Mouse (Mus musculus): Measurements from ENCODE around the gene Car9. TPM values are rescaled to one million over a fixed set of nuclear protein-coding genes. Genes with fewer than 3 reads are reported as not detected.
A peak's percentile ranks its signal among the peaks of the same experiment; 100 is the strongest.

Gene Car9
- total RNA-seq, 4 experiments from 2014 or later, result 0.25 to 1.0 (median 0.52) TPM

DNA sequence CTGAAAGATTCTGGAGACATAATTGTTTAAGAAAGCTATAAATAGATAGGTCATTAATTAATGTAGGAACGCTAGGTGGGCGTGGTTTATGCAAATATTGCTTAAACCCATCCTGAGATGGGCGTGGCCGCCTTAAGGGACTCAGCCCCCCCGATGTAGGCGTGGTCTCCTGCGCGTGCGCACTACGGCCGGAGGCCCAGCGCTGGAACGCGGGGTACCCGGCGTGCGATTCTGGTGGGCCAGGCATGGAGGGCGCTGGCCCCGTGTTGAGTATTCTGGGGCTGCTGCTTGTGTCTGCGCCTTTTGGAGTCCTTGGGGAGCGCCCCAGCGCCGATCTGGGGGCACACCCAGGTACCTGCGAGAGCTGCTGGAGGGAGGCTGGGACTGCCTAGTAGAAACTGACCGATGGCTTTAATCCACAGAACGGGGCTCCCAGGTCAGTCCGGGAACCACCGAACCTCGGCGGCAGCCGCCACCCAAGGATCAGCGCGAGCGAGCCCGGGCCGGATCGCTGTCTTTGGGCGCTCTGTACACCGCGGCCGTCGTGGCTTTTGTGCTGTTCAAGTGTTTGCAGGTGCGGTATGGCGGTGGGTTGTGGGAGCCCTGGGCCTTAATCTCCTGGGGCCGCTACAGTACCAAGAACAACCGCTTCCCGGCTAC, 13.4 kb upstream of the Car9 start:
- peak; percentile 97 for DNase-seq (ENCODE audit: low spot score)

- no peak for DNase-seq (ENCODE audit: low spot score)
Measured at GRCm38 (mm10) chr4:43493846-43494240, 12.9 kb upstream of the Car9 start.

DNA sequence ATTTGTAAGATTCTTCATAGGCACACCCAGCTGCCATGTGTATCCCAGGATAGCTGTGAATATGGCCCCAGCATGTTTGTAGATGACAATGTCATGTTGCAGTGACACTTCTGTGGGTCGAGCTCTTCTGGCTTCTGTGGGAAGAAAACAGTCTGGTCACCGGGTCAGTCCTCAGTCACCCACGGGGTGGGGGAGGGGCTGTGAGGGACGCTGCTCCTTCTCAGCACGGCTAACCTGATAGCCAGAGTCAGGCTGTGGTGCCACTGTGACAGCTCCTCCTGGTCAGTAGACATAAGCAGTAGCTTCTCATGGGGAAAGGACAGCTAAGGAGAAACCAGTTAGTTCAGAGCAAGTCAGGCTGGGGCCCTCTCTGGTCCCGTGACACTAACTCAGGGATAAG, 10.2 kb upstream of the Car9 start:
- no peak for DNase-seq (ENCODE audit: low spot score)

DNA sequence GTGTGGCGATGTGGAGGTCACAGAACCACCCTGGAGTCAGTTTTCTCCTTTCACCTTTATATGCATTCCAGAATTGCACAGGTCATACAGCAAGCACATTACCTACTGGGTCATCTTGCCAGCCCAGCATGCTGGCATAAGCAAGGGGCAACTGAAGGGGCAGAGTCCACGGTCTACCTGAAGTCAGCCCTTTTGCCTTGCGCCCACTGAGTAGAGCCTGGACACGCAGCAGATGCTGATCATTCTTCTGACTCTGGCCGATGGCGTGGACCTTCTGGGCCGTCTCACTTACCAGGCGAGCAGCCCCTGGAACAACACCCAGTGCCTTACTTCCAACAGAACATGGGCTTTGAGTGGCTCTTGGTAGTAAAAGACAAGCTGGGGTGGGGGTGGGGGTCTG, 9.4 kb upstream of the Car9 start:
- no peak for DNase-seq (ENCODE audit: low spot score)

- no peak for DNase-seq (ENCODE audit: low spot score)
Measured at GRCm38 (mm10) chr4:43497946-43498345, 8.8 kb upstream of the Car9 start.

- DNase-seq (ENCODE audit: low spot score), result no peak
Measured at GRCm38 (mm10) chr4:43498983-43499382, 7.8 kb upstream of the Car9 start.

GRCm38 (mm10) chr4:43499407-43500333, 7.1 kb upstream of the Car9 start, which contains the start of gene Arhgef39:
Arhgef39 (minus strand) TSS chr4:43499695.
- DNase-seq (ENCODE audit: low spot score), result peak; percentile 62

DNA sequence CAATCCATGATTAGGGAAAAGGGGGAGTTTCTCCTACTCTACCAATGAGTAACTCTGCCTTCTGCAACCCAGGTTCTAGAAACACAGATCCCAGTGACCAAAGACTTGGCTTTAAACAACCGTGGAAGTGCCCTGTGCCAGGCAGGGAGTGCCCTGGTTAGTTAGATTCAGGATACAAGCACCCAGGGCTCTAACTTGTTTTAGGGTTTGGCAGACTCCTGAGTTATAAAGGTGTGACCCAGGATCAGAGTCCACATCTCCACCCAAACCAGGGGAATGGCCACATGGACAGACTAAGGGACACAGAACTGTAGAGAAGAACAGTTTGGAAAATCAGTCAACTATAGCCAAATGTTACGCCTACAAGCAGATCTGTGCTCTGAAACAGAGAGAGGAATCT, 3.7 kb upstream of the Car9 start:
- DNase-seq (ENCODE audit: low spot score), result no peak

DNA sequence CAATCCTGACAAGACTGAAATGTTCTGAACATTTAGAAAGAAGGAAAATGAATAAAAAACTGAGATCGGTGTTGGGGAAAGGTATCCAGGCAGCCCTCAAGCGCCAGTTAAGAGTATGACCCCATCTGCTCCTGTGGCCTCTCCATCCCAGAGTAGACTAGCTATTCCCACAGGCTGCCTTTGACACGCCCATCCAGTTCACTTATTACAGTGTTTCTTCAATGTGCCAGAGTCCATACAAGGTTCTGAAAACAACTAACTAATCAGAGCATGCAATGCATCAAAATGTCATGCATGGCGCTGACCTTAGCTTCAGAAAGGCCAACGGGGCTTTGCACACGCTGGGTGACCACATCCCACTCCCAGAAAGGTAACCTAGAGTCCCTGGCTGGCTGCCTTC, 3.3 kb upstream of the Car9 start:
- no peak for DNase-seq (ENCODE audit: low spot score)

DNA sequence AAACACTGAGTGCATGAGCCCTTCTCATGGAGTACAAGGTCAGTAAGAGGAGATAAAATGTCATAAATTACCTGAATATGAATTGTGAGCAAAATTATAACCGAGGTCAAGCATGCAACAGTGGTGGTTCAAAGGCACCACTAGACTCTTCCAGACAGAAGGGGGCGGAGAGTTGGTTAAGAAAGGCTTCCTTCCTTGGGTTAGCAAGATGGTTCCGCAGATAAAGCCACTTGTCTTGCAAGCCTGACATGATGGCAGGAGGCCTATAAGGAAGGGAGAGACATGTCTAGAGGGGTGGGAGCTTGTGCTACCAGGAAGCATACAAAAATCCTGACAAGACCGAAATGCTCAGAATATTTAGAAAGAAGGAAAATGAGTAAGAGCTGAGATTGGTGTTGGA, 2.5 kb upstream of the Car9 start:
- no peak for DNase-seq (ENCODE audit: low spot score)

- no peak for DNase-seq (ENCODE audit: low spot score)
Measured at GRCm38 (mm10) chr4:43506074-43506473, 692 bp upstream of the Car9 start.

- no peak for DNase-seq (ENCODE audit: low spot score)
Measured at GRCm38 (mm10) chr4:43507938-43508665, 1.3 kb downstream of the Car9 start.

- no peak for DNase-seq (ENCODE audit: low spot score)
Measured at GRCm38 (mm10) chr4:43508666-43508997, 1.9 kb downstream of the Car9 start.

- DNase-seq (ENCODE audit: low spot score), result no peak
Measured at GRCm38 (mm10) chr4:43509109-43509508, 2.3 kb downstream of the Car9 start.

GRCm38 (mm10) chr4:43511675-43512454, 5.1 kb downstream of the Car9 start:
- no peak for DNase-seq (ENCODE audit: low spot score)

- no peak for DNase-seq (ENCODE audit: low spot score)
Measured at GRCm38 (mm10) chr4:43512653-43513052, 5.9 kb downstream of the Car9 start.

DNA sequence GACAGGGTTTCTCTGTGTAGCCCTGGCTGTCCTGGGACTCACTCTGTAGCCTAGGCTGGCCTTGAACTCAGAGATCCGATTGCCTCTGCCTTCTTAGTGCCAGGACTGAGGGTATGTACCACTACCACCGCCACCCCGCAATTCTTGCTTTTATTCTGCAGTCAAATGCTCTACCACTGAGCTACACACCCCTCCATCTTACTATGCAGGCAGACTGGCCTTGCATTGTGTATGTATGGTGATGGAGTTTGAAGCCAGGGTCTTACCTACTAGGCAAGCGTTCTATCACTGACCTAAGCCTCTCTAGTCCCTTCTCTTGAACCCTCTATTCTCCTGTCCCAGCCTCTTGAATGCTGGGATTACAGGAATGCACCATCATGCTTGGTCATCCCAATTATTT, 6.5 kb downstream of the Car9 start:
- no peak for DNase-seq (ENCODE audit: low spot score)

GRCm38 (mm10) chr4:43513791-43514190, 7.0 kb downstream of the Car9 start:
- DNase-seq (ENCODE audit: low spot score), result no peak

DNA sequence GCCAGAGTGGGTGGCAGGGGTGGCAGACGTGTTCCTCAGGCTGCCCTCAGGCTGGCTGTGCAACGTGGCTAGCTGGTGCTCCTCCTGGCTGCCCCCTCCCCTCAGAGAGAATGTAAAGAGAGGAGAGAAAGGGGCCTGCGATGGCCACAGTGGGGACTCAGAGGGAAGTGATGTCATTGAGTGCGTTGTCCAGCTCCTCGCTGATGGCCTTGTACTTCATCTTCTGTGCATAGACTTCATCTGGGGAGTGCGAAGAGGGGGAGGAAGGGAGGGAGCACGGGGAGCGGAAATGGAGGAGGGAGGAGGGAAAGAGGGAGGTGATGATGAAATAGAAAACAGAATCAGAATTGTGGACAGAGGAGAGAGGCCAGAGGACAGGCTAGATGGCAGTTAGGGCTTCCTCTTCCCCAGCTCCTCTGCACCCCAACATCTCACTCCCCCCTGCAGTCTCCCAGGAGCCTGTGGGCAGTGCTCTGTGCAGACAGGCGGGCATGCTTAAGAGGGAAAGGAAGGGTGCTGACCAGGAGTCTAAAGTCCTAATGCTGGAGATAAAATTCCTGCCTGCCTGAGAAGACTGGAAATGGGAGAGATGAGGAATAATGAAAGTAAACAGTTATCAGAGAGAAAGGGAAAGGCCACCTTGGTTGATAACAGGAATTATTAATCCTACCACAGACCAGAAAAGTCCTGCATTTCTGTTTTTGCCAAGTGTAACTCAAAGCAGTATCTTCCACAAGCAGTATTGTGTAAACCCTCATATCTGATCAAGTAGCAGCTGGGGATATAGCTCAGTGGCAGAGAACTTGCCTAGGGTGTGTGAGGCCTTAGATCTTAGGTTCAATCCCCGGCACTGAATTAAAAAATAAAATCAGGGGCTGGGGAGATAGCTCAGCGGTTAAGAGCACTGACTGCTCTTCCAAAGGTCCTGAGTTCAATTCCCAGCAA, 9.3 kb downstream of the Car9 start:
- no peak for DNase-seq (ENCODE audit: low spot score)

DNA sequence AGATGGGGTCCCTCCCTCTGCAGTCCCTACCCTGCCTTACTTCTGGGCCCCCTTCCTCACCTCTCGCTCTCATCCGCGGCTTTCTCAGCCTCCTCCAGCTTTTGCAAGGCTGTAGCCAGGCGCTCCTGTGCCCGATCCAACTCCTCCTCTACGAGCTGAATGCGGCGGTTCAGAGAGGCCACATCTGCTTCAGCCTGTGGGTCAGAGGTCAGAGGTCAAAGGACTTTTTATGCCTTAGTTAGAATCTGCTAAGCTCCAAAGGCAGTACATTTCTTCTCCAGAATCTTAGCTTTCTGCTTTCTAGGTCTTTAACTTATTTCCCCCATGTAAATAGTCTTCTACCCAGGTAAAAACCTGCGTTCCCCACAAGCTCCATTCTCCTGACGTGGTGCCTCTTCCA, 12.8 kb downstream of the Car9 start:
- no peak for DNase-seq (ENCODE audit: low spot score)

DNA sequence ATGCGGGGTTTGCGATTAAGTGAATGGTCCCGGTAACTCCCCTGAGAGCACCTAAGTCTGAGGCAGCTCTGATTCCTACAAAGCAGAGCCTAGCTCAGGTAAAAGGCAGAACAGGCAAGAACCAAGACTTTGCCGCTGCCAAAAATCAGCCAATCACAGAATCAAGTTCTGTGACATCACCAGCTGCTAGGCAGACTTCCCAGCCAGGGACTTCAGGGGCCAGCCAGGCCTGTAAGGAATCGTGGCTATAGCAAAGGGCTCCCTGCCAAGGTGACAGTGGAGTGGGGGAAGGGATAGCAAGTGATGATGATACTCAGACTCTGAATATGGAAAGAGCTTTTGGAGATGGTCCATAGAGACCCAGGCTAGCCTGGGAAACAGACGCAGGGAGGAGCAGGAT, 13.2 kb downstream of the Car9 start:
- DNase-seq (ENCODE audit: low spot score), result peak; percentile 91
